ENCODE assay signal across 8 mouse cellular contexts in the genomic region with DNA sequence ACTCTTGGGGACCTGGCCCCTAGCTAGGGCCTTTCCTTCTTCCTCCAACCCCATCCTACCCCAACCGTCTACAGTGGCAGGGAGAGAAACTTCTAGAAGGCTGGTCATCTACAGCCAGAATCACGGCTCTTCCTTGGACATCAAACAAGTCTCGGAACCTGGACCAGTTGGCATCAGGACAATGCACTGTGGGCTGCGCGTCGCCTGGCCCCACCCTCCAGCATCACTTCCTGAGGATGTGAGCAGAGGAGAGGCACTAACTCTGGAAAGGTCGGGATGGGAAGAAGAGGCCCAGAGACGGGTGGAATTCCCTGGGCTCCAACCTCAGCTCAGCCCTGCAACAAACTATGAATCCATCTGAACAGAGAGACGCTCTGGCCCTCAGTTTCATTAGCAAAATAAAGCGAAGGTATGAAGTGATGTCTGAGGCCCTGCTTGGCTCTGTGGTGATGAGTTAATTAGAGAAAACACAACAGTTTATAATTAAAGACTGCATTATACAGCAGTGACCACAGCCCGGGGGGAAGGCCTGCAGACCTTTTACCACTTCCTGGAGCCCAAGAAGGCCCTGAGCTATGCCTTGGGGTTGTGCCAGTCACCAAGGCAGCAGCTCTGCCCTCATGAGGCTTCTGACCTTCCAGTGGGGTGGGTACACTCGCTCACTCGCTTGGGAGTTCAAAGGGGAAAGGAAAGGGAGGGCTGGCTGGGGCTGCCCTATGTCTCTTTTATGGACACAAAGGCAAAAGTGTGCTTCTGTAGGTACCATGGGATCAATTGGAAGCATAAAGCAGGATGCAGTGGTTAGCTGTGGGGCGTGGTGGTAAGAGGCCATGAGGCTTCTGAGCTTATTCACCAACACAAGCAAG. TPM values are rescaled to one million over a fixed set of nuclear protein-coding genes. Genes with fewer than 3 reads are reported as not detected.
A peak's percentile ranks its signal among the peaks of the same experiment; 100 is the strongest.
DNase-seq lines count a peak whose midpoint lies in the region; ATAC-seq lines count a peak whose summit lies in the region.

No protein-coding gene starts in this region.

- no peaks in the 10 kb centered on the region for H3K36me3 ChIP-seq in lung, embryonic 16.5 days (ENCODE audit: control insufficient read depth, insufficient read depth, low read length)
- no peaks in the 10 kb centered on the region for H3K36me3 ChIP-seq in stomach, embryonic 15.5 days

- DNase-seq in adrenal gland, postnatal 10 days: peak; percentile 55
- DNase-seq in adrenal gland, adult 18-20 months (ENCODE audit: low spot score in 2 of 2): no peak
- peak; percentile 72 to 74 for DNase-seq in heart, adult 9 months (ENCODE audit: low spot score in 2 of 2)
- DNase-seq in kidney, adult 18-20 months: peak; percentile 60
- DNase-seq in cerebellum, adult 9-11 months: no peak
- no peak for DNase-seq in cerebellum, postnatal 25 days

- H3K4me2 ChIP-seq in lung, embryonic 16.5 days (ENCODE audit: low read depth, low read length): peak overlapping the region; percentile 52
- H3K4me2 ChIP-seq in stomach, embryonic 15.5 days: peak overlapping the region; percentile 62

- 27% methylated on average over 14 of the region's 14 CpGs for WGBS in lung, embryonic 16.5 days
- 57% methylated on average over 14 of the region's 14 CpGs for WGBS in stomach, embryonic 15.5 days

- peaks cover 63% of the 10 kb centered on the region for H3K4me1 ChIP-seq in lung, embryonic 16.5 days (replicated peaks; ENCODE audit: control insufficient read depth, insufficient read depth, low read length)
- H3K4me1 ChIP-seq in stomach, embryonic 15.5 days: peaks cover 60% of the 10 kb centered on the region

- H3K9me3 ChIP-seq in lung, embryonic 16.5 days (ENCODE audit: control insufficient read depth, low read length): no peaks in the 10 kb centered on the region
- H3K9me3 ChIP-seq in stomach, embryonic 15.5 days: no peaks in the 10 kb centered on the region

- peak overlapping the region; percentile 66 for H3K4me3 ChIP-seq in lung, embryonic 16.5 days (ENCODE audit: low read length)
- H3K4me3 ChIP-seq in stomach, embryonic 15.5 days (replicated peaks): 0 out of 2 replicates have a peak overlapping the region, but pooled peaks have one; percentile 63

- no peaks in the 10 kb centered on the region for H3K27me3 ChIP-seq in lung, embryonic 16.5 days (ENCODE audit: control insufficient read depth, insufficient read depth, low read depth, low read length)
- H3K27me3 ChIP-seq in stomach, embryonic 15.5 days (replicated peaks): no peaks in the 10 kb centered on the region

- no peak for ATAC-seq in lung, embryonic 16.5 days (ENCODE audit: low read depth)
- no peak for ATAC-seq in stomach, embryonic 15.5 days (ENCODE audit: insufficient read depth, low FRiP score, low read depth)

- H3K9ac ChIP-seq in lung, embryonic 16.5 days (ENCODE audit: low read length): peak overlapping the region; percentile 90
- H3K9ac ChIP-seq in stomach, embryonic 15.5 days: no peak overlapping the region

- peak overlapping the region; percentile 90 for H3K27ac ChIP-seq in lung, embryonic 16.5 days (ENCODE audit: low read length)
- H3K27ac ChIP-seq in stomach, embryonic 15.5 days: peak overlapping the region; percentile 89

RNA-seq across cellular contexts. Expression of gene Vgll4, which starts 51.8 kb away (rescaled TPM):
- 10 to 100 TPM; 82.4 to 93.1 TPM for total RNA-seq in adrenal gland, postnatal 10 days (2021)
- 10 to 100 TPM; 50.6 to 80.7 TPM for total RNA-seq in adrenal gland, adult 18-20 months (2021)
- 152 and 155 TPM in 2 replicates for polyA plus RNA-seq in lung, embryonic 16.5 days (2015; fragmentation: Nextera tagmentation; extraction: Ambion mirVana)
- 80.5 and 87.0 TPM in 2 replicates for polyA plus RNA-seq in stomach, embryonic 15.5 days (2015; fragmentation: Nextera tagmentation; extraction: Ambion mirVana)

Comparison
In these comparisons a context has a peak if more than half of its experiments do, and no peak if none do; other contexts are left out.
1. DNase-seq: peak in adrenal gland, postnatal 10 days (single experiment), heart, adult 9 months (2 of 2) and kidney, adult 18-20 months (single experiment); none in adrenal gland, adult 18-20 months (0 of 2), cerebellum, adult 9-11 months (single experiment) and cerebellum, postnatal 25 days (0 of 2).